Mouse (Mus musculus): ENCODE measurements around the gene S100a7a. TPM values are rescaled to one million over a fixed set of nuclear protein-coding genes. Genes with fewer than 3 reads are reported as not detected.

Gene S100a7a
- polyA plus RNA-seq, 1 experiment from 2014 or later, result not detected

DNA sequence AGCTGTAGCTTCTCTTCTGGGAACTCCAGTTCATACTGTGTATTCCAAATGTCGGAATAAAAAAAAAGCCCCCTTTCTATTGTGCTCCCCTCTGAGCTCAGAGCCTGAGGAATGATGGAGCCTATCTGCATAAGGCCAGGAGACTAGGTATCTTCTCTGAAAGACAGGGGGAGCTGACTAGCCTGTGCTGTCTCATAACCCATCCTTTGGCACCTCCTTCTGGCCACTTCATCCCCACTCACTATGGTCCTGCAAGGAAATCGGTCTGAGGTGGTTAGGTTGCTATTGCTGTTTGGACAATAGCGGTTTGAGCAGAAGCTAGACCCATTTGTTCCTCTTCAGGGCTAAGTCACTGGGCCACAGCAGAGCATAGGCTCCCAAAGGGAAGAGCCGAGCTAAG, 26.0 kb upstream of the S100a7a start:
- H3K9ac ChIP-seq (replicated peaks), result no peak overlapping the region
- no peak for ATAC-seq (ENCODE audit: insufficient number of reproducible peaks, insufficient read depth, low FRiP score, low TSS enrichment, low read depth)
- 58% methylated on average over 4 of the region's 4 CpGs for whole genome bisulfite sequencing
- H3K36me3 ChIP-seq, result no peaks in the 10 kb centered on the region
- no peak overlapping the region for H3K4me3 ChIP-seq (replicated peaks)
- H3K27me3 ChIP-seq, result no peaks in the 10 kb centered on the region
- H3K9me3 ChIP-seq, result no peaks in the 10 kb centered on the region
- no peak overlapping the region for H3K27ac ChIP-seq
- H3K4me2 ChIP-seq, result no peak overlapping the region
- H3K4me1 ChIP-seq (replicated peaks), result peaks cover 11% of the 10 kb centered on the region

DNA sequence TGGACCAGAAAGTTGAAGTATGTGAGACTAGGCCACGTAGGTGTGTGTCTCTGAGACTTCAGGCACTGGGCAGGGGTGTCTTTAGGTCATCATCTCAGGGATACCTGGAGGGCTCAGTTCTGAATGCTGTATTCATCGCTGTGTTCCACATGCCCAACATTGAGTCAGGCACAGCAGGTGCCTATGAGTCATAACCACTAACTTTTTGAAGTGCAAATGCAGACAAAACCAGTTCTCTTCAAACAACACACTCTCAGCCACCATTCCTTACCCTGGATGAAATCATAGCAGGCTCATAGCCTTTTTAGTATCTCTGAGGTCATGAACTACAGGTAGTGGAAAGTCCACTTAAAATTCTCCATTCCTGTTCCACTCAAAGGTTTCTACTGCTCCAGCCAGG, 24.5 kb upstream of the S100a7a start:
- Histone ChIP-seq H3K27me3 (no peaks in the 10 kb centered on the region), H3K36me3 (no peaks in the 10 kb centered on the region), H3K4me1 (replicated peaks) (no peaks in the 10 kb centered on the region), H3K4me2 (no peak overlapping the region), H3K27ac (no peak overlapping the region), H3K4me3 (replicated peaks) (no peak overlapping the region), H3K9me3 (no peaks in the 10 kb centered on the region), H3K9ac (replicated peaks) (no peak overlapping the region)
- ATAC-seq (ENCODE audit: insufficient number of reproducible peaks, insufficient read depth, low FRiP score, low TSS enrichment, low read depth), result no peak
- WGBS, result 68% methylated on average over 2 of the region's 2 CpGs

DNA sequence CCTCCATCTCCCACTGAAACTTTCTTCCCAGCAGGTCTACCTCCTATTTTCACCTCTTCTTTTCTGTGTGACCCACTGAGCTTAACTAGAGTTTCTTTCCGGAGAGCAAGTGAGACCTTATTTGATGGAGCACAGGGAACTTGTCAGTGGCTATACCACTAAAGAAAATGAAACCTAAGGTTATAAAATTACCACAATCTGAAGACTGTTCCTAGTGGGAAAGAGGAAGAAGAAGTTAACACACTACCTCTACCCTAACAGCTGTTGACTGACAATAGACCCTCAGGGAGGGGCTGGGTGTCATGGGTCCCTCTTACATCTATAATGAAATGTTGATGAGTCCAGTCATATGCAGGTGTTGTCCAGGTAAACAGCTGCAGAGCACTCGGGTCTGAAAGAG, 21.8 kb upstream of the S100a7a start:
- WGBS, result 78% methylated on average over 2 of the region's 2 CpGs

DNA sequence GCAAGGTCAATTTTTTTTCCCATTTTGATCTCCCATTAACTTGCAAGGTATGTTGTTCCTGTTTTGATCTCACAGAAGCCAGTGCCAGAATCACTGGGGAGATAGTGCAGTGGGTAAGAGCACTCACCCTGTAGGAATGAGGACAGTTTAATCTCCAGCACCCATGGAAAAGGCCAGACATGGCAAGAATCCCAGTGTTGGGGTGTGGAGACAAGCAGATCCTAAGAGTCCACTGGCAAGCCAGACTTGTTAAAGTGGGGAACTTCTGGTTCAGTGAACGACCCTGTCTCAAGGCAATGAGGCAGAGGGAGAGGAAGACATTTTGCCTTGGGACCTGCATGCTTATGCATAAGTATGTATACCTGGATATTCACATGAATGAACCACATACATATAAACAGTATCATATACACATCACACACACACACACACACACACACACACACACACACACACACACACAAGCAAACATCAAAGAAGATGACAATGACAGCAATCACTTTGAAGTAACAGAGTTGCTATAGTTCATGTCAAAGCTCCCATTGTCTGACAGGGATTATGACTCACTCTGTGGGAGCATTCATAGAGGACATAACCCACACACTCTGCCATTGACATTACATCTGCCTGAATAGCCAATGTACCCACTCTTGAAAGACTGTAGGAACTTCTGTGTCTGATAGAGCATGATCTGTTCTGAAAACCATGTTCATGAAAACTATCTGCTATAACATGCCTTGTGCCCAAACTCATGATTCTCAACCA, 15.1 kb upstream of the S100a7a start:
- no peaks in the 10 kb centered on the region for H3K9me3 ChIP-seq
- H3K4me3 ChIP-seq (replicated peaks), result no peak overlapping the region
- no peak for ATAC-seq (ENCODE audit: insufficient number of reproducible peaks, insufficient read depth, low FRiP score, low TSS enrichment, low read depth)
- no peaks in the 10 kb centered on the region for H3K4me1 ChIP-seq (replicated peaks)
- H3K9ac ChIP-seq (replicated peaks), result no peak overlapping the region
- H3K27ac ChIP-seq, result no peak overlapping the region
- H3K36me3 ChIP-seq, result no peaks in the 10 kb centered on the region
- no peak overlapping the region for H3K4me2 ChIP-seq
- H3K27me3 ChIP-seq, result peaks cover 2% of the 10 kb centered on the region; the same call in 1 of the 2 replicates
- WGBS, result 53% methylated on average over 1 of the region's 1 CpGs

More for the DNA sequence above, 21.8 kb upstream of the S100a7a start:
- ATAC-seq (ENCODE audit: insufficient number of reproducible peaks, insufficient read depth, low FRiP score, low TSS enrichment, low read depth), result no peak
- Histone ChIP-seq H3K4me2 (no peak overlapping the region), H3K9ac (replicated peaks) (no peak overlapping the region), H3K27me3 (peaks cover 2% of the 10 kb centered on the region; the same call in 1 of the 2 replicates), H3K36me3 (no peaks in the 10 kb centered on the region), H3K4me3 (replicated peaks) (no peak overlapping the region), H3K27ac (no peak overlapping the region), H3K9me3 (no peaks in the 10 kb centered on the region), H3K4me1 (replicated peaks) (no peaks in the 10 kb centered on the region)

DNA sequence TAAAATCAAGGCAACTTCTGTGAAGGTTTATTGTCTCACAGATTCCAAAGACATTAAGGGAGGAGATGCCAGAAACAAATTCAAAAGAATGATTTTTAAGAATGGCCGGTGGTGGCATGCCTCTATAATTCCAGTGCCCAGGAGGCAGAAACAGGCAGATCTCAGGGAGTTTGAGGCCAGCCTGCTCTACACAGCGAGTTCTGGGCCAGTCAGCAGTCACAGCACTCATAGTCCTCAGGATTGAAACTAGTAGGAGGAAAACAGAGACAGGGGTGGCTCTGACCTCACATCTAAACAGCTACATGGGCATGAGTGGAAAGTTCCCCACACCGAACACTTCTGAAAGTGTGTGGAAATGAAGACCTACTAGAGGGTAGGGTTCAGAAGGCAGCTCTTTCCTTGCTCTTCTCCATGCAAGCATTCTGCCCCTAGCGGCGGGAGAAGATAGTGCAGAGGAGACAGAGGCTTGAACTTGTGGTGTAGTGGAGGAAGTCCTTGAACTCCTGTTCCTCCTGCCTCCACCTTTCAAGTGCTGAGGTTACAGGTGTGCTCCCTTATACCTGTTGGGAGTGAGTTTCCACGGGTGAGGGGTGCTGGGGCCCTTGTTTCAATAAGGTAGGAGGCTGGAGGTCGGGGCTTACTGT, 14.2 kb upstream of the S100a7a start:
- H3K36me3 ChIP-seq, result no peaks in the 10 kb centered on the region
- no peaks in the 10 kb centered on the region for H3K9me3 ChIP-seq
- H3K9ac ChIP-seq (replicated peaks), result no peak overlapping the region
- no peak overlapping the region for H3K4me3 ChIP-seq (replicated peaks)
- peaks cover 2% of the 10 kb centered on the region; the same call in 1 of the 2 replicates for H3K27me3 ChIP-seq
- WGBS, result 52% methylated on average over 7 of the region's 7 CpGs
- H3K27ac ChIP-seq, result no peak overlapping the region
- ATAC-seq (ENCODE audit: insufficient number of reproducible peaks, insufficient read depth, low FRiP score, low TSS enrichment, low read depth), result no peak
- H3K4me1 ChIP-seq (replicated peaks), result no peaks in the 10 kb centered on the region
- no peak overlapping the region for H3K4me2 ChIP-seq

DNA sequence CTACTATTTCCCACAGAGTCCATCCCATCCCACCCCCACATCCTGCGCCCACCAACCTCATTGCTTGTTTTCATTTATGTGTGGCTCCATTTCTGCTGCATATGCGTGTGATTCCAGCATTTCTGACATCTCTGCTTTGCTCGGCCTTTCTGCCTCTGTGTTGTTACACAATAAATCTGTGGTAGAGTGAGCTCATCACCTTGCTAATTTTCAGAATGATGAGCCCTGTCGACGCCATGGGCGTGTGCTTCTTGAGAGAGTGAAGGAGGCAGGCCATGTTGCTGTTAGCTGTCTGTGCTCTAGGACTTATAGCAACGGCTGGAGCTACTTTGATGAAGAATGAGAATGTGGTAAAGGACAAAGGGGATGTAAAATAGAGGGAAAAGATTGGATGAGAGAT, 12.8 kb upstream of the S100a7a start:
- Histone ChIP-seq H3K9me3 (no peaks in the 10 kb centered on the region), H3K36me3 (no peaks in the 10 kb centered on the region), H3K4me3 (replicated peaks) (no peak overlapping the region), H3K9ac (replicated peaks) (no peak overlapping the region), H3K27ac (no peak overlapping the region), H3K4me1 (replicated peaks) (no peaks in the 10 kb centered on the region), H3K4me2 (no peak overlapping the region), H3K27me3 (0 out of 2 replicates have a peak, but pooled peaks cover under 1% of the 10 kb centered on the region)
- 79% methylated on average over 7 of the region's 7 CpGs for WGBS
- no peak for ATAC-seq (ENCODE audit: insufficient number of reproducible peaks, insufficient read depth, low FRiP score, low TSS enrichment, low read depth)

DNA sequence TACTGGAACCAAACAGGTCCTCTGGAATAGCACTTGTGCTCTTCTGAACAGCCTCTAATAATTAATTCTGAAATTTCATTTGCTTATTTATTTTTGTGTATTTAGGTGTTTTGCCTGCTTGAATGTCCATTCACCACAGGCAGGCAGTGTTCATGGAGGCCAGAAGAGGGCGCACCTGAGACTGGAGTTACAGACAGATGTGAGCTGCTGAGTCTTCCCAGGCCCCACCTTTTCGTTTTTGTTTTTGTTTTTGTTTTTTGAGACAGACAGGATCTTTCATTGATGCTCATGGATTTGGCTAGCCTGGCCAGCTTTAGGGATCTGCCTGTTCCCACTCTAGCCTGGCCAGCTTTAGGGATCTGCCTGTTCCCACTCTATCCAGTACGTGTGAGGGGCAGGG, 9.6 kb upstream of the S100a7a start:
- Histone ChIP-seq H3K4me2 (no peak overlapping the region), H3K27me3 (no peaks in the 10 kb centered on the region), H3K4me1 (replicated peaks) (no peaks in the 10 kb centered on the region), H3K9me3 (no peaks in the 10 kb centered on the region), H3K9ac (replicated peaks) (no peak overlapping the region), H3K36me3 (no peaks in the 10 kb centered on the region), H3K27ac (no peak overlapping the region), H3K4me3 (replicated peaks) (no peak overlapping the region)
- 56% methylated on average over 3 of the region's 3 CpGs for WGBS
- ATAC-seq (ENCODE audit: insufficient number of reproducible peaks, insufficient read depth, low FRiP score, low TSS enrichment, low read depth), result no peak

DNA sequence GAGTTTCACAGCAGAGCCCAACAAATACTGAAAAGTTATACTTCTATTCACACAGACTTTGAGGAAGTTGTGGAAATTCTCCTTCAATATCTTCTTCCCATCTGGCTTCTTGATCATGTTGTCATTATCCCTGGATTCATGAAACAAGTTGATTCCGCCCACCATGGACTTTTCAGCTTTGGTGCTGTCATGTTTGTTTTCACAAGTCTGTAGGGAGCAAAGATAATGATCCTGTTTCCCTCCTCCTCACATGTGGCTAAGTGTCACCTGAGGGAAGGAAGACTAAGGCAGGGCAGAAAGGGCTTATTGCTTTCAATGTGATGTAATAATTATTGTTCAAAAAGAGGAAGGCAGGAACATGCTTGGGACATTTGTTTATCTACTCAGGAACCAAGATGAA, 6.5 kb upstream of the S100a7a start:
- no peak overlapping the region for H3K4me3 ChIP-seq (replicated peaks)
- H3K4me1 ChIP-seq (replicated peaks), result no peaks in the 10 kb centered on the region
- no peaks in the 10 kb centered on the region for H3K27me3 ChIP-seq
- 80% methylated on average over 1 of the region's 1 CpGs for WGBS
- no peak for ATAC-seq (ENCODE audit: insufficient number of reproducible peaks, insufficient read depth, low FRiP score, low TSS enrichment, low read depth)
- no peak overlapping the region for H3K4me2 ChIP-seq
- no peaks in the 10 kb centered on the region for H3K9me3 ChIP-seq
- H3K27ac ChIP-seq, result no peak overlapping the region
- H3K36me3 ChIP-seq, result no peaks in the 10 kb centered on the region
- no peak overlapping the region for H3K9ac ChIP-seq (replicated peaks)

DNA sequence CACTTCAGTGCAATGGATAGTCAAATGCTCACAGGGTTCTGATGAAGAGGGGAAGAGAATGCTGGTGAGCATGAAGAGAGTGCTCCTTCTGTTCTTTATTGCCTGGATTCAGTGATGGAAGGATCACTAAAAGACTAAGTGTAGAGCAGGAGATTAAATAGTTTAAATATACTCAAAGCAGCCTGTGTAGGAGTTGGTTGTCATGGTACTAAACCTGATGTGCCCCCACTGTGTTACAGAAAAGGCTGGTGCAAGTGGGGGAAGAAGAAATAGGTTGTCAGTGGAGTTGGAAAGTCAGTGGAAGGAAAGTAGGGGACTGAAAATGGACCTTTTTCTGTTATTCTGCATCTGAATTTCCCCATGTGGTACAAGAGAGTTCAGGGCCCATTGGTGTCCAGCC, 4.8 kb upstream of the S100a7a start:
- no peak for ATAC-seq (ENCODE audit: insufficient number of reproducible peaks, insufficient read depth, low FRiP score, low TSS enrichment, low read depth)

DNA sequence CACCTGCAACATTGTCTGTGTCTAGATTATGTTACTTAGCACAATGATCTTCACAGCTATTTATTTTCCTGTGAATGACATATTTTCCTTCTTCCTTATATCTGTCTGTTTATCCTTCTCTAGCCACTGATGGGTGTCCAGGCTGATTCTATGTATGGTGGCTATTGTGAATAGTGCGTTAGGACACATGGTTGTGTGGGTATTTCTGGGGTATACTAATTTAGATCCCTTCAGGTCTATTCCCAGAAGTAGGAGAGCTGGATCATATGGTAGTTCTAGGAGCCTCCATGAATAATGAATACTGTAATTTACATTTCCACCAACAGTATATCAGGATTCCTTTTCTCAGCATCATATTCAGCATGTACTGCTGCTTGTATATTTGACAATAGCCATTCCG, 4.0 kb upstream of the S100a7a start:
- Histone ChIP-seq H3K4me2 (no peak overlapping the region), H3K9me3 (no peaks in the 10 kb centered on the region), H3K9ac (replicated peaks) (no peak overlapping the region), H3K4me3 (replicated peaks) (no peak overlapping the region), H3K4me1 (replicated peaks) (no peaks in the 10 kb centered on the region), H3K36me3 (no peaks in the 10 kb centered on the region), H3K27ac (no peak overlapping the region), H3K27me3 (peaks cover 11% of the 10 kb centered on the region; the same call in 1 of the 2 replicates)
- WGBS, result 89% methylated on average over 2 of the region's 2 CpGs
- ATAC-seq (ENCODE audit: insufficient number of reproducible peaks, insufficient read depth, low FRiP score, low TSS enrichment, low read depth), result no peak

More for the DNA sequence above, 4.8 kb upstream of the S100a7a start:
- Histone ChIP-seq H3K27ac (no peak overlapping the region), H3K4me2 (no peak overlapping the region), H3K36me3 (no peaks in the 10 kb centered on the region), H3K4me1 (replicated peaks) (no peaks in the 10 kb centered on the region), H3K9me3 (no peaks in the 10 kb centered on the region), H3K9ac (replicated peaks) (no peak overlapping the region), H3K4me3 (replicated peaks) (no peak overlapping the region), H3K27me3 (peaks cover 10% of the 10 kb centered on the region; the same call in 1 of the 2 replicates)

DNA sequence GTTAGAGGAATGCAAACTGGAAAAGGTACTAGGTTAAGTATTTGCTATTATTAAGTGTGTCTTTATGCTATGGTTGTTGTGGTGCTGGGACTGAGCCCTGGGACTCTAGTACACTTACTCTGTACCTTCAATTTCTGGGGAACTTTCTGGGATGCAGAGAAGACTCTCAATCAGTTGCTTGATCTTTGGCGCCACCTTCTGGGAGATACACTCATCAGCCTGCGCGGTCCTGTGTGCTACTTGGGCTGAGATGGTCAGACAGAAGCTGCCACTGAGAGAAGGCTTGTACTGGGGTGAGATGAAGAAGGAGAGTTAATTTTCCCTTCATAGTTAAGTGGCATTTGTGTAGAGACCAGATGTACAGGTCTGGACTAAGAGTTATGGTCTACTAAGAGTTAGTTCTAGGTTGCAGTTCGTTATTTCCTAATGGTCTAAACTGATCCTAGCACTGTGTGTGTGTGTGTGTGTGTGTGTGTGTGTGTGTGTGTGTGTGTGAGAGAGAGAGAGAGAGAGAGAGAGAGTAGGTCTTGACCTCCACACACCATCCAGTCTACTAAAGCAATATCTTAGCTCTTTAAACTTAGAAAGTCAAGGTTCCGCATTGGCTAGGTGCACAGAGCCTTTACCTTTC, 824 bp upstream of the S100a7a start:
- Histone ChIP-seq H3K9ac (replicated peaks) (no peak overlapping the region), H3K4me3 (replicated peaks) (no peak overlapping the region), H3K4me2 (no peak overlapping the region), H3K27me3 (peaks cover 15% of the 10 kb centered on the region; the same call in 1 of the 2 replicates), H3K27ac (no peak overlapping the region), H3K9me3 (no peaks in the 10 kb centered on the region), H3K4me1 (replicated peaks) (no peaks in the 10 kb centered on the region), H3K36me3 (no peaks in the 10 kb centered on the region)
- WGBS, result 35% methylated on average over 5 of the region's 5 CpGs
- peak; percentile 66; the same call in 1 of the 2 replicates for ATAC-seq (ENCODE audit: insufficient number of reproducible peaks, insufficient read depth, low FRiP score, low TSS enrichment, low read depth)

All from limb, embryonic 12.5 days (tissue).